Mouse (Mus musculus) brain, embryonic 14.5 days (tissue): ENCODE measurements around the gene Erv3.

Experiments used
- CTCF ChIP-seq: fragments of 200-500 bp; IDR thresholded peaks from 2 replicates; pipeline ENCODE4 v1.5.1; 2012; ENCODE audit warnings: inconsistent platforms, mild to moderate bottlenecking, moderate library complexity, borderline replicate concordance; ENCODE audit not compliant: insufficient read depth, insufficient read length; ENCODE audit errors: extremely low read depth
- POLR2A ChIP-seq: fragments of 200-500 bp; IDR thresholded peaks from 2 replicates; pipeline ENCODE4 v1.6.1; 2012; ENCODE audit warnings: mild to moderate bottlenecking, inconsistent platforms, borderline replicate concordance; ENCODE audit not compliant: poor library complexity, insufficient read depth, insufficient read length, severe bottlenecking; ENCODE audit errors: extremely low read depth

GRCm38 (mm10) chr2:131863472-131863871, 3.9 kb upstream of the Erv3 start:
- TF ChIP-seq POLR2A, result no peak
- no peak for TF ChIP-seq CTCF
